Mouse (Mus musculus) megakaryocyte-erythroid progenitor cell, adult 5-6 weeks (primary cell): ENCODE results near the gene Mical2. TPM values are rescaled to one million over a fixed set of nuclear protein-coding genes. Genes with fewer than 3 reads are reported as not detected.

Experiments used
- ATAC-seq: replicated peaks from 2 replicates; pipeline ENCODE4 v1.8.0; 2016; ENCODE audit warnings: mild to moderate bottlenecking, inconsistent platforms; ENCODE audit not compliant: severe bottlenecking, poor library complexity, low FRiP score, low TSS enrichment
- total RNA-seq, 2 experiments: library from RNA; stranded (forward) in 1 of 2; stranded (reverse) in 1 of 2; fragments of 200-1000, 215-1000 nt in 1 of 2; fragments of >200 nt in 1 of 2; fragmentation: Nextera tagmentation in 1 of 2; gene quantifications; 2 replicates each; pipeline ENCODE4 v1.2.3; 2014 to 2017

Gene Mical2
- total RNA-seq, 2 experiments from 2014 or later: 0.47 TPM; not detected in 1

DNA sequence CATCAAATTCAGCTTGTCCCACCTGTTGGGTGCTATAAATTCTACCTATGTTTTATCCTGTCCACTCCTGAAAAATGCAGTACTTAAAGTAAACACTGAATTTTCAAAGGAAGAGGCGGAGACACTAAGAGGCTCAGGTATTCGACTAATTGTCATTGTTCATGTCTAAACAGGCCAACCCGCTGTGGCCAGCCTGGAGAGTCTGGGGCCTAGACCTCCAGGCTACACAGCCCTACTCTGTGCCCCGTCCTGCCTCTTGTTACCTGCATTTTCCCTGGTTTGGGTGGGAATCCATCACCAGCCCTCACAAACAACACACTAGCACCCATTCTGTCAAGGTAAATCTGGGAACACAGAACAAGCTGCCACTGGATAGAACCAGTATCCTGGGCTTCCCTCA, 191.9 kb downstream of the Mical2 start:
- ATAC-seq: no peak

DNA sequence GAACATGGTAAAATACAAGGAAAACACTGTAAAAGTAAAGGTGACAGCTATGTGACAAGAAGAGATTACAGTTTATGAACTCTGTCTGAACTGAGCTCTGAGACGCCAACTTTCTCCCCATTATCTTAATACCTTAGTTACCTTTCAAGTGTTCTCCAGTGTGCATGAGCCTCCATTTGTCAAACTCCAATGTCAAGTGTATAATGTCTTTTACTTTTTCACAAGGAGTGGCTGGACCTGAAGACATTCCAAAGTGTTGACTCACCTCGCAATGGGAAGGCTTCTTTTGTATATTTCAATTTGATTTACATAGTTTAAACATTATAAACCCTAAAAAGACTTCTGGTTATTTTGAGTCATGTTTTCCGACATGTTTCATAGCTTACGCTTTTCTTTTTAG, 197.8 kb downstream of the Mical2 start:
- no peak for ATAC-seq

DNA sequence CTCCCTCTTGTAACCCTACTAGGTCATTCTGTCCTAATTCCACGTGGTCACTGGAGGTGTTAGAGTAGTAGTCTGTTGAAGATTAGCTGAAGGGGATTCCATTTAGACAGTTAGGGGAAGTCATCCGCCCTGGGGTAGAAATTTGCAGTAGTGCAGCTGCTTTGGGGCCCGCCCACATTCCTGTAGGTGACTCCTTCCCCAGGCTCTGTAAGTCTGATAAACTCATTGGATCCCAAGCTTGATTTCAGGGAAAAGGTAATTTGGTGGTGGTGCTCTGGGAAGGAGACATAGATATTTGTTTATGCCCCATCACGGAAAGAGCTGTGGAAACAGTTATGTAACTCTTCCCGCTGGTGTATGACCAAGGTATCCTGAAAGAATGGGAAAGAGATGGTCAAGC, 201.2 kb downstream of the Mical2 start:
- ATAC-seq: no peak

DNA sequence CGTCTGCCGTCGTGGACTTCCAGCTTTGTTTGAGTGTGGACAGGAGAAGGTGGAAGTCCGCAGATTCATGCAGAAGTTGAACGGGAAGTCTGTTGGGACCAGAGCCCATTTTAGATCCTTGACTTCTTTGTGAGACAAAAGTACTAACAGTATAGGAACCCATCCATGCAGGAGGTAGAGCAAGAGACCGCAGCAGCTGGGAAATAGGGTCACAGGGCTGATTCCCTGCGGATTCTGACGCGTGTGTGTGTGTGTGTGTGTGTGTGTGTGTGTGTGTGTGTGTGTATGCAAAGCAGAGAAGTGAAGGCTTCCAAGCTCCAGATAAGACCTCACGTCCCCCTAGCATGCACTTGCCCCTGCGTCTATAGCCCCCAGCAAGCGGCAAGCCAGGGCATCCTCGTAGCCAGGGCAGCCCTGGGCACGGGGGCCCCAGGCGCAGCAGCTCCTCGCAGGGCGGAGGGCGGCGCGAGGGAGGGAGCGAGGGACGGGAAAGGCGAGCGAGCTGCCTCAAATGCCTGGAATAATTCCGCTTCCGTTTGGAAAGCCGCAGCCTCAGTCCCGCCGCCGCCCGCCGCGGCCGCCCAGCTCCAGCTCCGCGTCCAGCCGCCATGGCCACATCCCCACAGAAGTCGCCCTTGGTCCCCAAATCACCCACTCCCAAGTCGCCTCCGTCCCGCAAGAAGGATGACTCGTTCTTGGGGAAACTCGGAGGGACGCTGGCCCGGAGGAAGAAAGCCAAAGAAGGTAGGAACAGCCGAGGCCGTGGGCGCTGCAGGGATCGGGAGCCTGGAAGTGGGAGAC, 201.9 kb downstream of the Mical2 start, which contains the start of gene Parva:
Parva (plus strand) TSS at position 149 of the 801 bp plus-strand sequence.
- ATAC-seq: no peak

DNA sequence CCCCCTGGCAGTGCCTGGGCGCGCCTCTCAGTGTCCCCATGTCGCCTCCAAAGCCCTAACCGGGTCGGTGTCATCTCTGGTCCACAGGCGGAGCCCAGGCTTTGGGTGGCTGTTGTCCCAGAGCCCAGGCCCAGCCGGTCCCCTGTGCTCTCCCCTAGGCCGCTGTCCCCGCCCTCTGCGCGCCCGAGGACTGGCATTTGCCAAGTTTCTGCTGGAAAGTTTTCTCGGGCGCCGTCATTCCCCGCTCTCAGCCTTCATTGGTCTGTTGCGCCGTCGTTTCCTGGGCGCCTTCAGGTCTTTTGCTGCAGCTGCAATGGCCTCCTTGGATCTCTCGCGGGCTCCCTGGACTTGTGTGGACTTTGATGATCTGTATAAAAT, 202.5 kb downstream of the Mical2 start:
- no peak for ATAC-seq

DNA sequence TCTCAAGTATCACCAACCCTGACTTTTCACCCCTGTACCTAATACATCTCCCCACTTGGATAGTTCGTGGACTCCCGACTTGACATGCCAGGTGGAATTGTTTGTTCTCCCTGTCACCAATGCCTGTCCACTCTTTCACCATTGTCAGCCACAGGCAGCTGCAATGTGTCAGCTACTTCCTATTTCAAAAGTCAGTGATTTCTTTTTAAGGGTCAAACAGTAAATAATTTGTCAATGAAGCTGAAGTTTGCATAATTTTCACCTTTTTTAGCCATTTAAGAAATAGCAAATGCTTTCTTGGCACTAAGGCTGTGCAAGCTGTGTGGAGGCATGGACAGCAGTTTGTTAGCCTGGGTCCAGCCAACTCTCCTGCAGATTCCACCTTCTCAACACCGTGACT, 214.2 kb downstream of the Mical2 start:
- ATAC-seq: no peak

DNA sequence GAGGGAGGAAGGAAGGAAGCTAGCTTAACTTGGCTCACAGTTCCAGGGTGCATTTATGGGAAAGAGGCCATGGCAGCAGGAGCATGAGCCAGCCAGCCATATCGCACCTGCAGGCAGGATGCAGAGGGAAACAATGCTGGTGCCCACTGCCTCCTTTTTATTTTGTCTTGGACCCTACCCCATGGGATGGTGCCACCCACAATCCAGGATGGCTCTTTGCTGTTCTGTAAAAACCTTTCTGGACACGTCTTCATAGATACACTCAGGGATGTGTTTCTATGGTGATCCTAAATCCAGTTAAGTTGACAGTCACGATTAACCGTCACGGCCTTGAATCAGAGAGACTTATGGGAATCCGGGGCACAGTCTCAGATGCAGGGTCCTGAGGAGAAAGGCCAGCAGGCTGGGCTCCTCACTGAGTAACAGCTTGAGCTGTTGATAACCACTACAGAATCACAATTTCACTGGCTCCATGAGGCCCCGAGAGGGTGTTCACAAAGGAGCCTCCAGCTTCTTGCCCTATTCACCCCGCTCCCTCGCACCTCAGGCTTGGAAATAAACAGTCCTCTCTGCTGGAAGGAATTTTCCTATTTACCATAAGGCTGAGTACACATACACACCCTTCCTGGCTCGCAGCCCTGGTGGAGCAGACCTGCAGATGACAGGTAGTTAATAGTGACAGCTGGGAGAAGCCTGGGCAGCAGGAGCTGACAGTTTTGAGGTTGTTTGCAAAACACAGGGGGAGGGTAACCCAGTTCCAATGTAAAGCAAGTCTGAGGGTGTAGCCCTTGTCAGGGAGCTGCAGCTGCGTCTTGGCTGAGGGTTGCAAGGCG, 218.7 kb downstream of the Mical2 start:
- no peak for ATAC-seq

DNA sequence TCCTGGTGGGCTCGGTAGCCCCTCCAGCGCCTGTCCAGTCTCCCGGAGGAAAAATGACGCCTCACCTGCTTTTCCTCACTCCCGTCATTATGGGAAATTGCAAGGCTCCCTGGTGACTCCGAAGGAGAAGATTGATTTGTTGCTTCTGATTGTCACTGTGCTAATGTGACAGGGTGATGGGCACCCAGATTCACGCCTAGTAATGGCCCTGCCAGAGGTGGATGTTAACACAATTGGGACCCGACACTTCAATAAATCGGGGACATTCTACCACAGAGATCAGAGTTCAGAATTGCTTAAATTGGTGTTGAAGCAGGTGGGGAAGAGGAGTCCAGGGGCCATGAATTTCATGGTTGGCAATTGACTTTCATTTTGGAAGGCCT, 219.3 kb downstream of the Mical2 start:
- ATAC-seq: no peak

DNA sequence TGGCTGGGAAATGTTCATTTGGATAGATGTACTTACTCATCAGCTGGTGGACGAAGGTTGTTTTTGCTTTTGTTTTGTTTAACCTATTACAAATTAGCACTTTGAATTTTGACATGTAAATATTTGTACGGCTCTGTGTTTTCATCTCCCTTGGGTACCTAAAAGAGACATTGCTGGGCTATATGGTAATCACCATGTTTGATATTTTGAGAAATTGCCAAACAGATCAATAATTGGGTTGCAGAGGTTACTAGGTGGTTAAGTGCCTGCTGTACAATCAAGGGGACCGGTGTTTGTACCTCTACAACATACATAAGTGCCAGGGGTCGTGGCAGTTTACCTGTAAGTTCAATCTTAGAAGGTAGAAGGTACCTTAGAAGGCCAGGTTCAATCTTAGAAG, 220.8 kb downstream of the Mical2 start:
- ATAC-seq: no peak

DNA sequence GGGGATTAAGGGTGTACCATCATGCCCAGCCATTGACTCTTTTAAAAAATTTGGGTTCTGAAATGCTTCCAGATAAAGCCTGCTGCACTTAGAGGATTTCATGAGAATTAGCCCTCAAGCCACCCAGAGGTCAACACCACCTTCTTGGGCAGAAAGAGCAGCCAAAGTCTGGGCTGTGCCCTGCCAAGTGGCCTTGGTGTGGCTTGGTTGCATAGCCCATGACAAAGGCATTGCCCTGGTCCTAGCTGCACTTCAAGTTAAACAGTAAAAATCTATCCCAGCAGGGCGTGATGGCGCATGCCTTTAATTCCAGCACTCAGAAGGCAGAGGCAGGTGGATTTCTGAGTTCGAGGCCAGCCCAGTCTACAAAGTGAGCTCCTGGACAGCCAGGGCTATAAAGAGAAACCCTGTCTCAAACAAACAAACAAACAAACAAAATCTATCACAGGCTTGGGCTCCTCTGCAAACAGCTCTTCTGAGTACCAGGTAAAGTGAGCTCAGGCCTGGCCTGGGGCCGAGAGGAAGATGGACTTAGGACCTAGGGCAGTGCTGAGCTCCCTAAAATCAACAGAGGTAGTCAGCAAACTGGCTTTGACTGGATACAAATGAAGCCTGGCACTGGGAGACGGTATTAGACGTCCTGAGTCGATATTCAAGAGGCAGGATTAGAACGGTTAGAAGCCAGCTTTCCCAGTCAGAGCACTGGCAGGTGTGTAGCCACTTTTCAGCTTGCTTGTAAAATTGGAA, 224.5 kb downstream of the Mical2 start:
- no peak for ATAC-seq

DNA sequence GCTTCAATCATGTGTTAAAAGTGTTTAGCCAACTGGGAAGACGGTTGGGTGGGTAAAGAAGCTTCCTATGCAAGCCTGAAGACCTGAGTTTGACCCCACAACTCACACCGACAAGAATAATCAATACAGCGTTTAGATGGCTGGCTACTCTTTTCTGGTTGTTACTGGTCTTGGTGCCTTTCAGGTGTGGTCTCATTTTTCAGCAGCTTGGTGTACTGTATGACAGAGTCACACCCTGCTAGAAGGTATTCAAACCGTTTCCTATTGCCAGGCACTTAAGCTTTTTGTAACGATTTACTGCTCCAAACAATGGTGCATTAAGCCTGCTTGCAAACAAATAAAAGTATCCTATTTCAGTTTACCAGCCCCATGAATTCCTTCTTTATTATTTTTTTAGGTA, 226.8 kb downstream of the Mical2 start:
- no peak for ATAC-seq

DNA sequence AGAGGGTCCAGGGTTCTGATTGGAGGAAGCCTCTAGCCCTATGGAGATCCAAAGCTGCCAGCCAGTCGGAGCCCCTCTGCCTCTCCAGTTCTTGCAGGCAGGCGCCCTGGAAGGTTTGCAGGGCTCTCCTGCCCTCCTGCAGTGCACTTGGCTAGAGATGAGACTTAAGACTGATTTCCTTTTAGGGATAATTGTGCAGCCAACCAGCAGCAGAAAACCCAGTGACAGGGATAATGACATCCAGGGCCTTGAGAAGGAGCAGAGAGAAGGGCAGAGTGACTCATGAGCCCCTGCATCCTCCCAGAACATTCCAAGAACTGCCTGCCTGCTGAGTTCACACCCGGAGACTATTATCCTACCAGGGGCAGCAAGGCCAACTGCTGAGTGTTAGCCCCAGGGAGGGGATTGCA, 228.2 kb downstream of the Mical2 start:
- no peak for ATAC-seq

DNA sequence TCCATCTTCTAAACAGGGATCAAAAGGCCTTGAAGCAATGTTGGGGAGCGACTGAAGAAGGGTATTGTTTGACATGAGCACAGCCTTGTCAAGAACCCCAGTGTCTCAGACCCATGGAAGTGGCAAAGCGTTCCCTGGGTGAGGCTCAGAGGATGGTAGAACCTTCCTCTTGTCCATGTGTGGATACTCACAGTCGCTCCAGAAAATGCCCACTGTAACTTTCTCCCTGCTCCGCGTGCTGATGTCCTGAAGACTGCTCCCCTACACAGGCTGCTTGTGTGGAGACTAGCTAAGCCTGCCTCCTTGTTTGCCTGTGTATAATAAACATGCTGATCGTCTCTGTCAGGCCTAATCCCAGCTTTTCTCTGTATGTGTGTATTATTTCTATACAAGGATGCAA, 228.7 kb downstream of the Mical2 start:
- ATAC-seq: no peak

DNA sequence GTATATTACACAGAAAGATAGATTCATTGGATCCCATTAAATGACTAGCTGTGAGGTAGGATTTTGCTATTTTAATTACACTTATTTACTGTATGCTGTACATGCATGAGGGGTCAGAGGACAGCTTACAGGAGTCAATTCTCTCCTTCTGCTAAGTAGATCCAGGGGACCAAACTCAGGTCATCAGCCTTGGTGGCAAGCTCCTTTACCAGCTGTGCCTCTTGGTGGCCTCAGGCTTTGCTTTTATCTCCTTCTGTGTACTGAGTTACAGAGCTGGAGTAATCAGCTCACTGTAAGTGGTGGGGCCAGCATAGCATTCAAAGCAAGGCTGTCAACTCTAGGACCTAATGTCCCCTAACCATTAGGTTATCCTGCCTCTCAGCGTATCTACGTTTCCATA, 229.3 kb downstream of the Mical2 start:
- ATAC-seq: no peak

DNA sequence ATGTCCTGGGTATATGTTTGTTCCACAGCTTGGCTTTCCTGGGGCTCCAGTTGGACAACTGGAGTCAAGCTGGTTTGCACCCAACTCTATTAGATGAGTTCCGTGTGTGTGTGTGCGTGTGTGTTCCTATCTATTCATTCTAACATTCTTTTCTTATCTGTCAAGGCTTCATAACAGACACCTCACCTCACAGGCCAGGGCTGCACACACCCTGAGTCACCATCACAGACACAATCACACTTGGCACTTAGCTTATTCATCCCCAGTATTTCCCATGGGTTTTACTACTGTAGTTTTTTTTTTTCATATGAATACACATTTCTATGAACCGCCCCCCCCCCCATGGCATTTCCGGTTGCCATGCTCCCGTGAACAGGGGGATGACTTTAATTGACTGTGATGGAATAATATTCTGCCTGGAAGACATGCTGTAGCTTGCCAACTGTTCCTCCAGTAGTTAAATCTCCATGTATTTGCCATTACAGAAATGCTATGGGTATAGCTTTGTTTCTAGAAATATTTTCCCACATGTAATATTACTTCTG, 230.0 kb downstream of the Mical2 start:
- ATAC-seq: no peak

DNA sequence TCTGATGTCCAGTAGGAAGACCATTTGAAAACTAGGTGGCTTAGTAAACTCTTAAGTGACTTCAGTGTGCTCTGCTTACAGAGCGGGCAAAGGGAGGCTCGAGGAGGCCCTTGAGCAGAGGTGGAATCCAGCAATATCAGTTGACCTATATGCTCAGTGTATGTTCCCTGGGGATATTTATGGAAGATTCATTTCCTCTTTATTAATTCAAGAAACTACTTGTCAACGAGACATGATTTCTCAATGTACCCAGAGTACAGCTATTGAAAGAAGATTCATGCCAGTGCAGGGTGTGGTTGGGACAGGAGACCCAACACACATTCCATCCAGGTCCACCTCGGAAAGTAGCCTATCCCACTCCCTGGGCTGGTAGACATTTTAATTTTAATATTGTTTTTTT, 231.7 kb downstream of the Mical2 start:
- no peak for ATAC-seq

DNA sequence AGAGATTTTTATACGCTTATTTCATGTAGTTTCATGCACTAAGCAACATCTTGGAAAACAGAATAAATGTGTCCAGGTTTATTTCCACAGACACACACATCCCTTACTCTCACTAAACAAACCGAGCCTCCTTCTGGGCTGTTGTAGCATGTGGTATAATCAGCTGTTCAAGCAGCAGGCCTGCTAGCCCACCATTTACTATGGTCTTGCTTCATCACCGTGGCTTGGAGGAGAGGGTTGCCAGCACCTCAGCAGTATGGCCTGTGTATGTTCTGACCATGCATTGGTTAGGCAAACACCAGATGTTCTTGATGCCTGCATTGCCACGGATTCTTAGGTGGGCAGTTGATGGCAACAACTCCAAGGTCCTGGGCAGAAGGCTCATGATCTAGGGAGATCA, 232.3 kb downstream of the Mical2 start:
- ATAC-seq: no peak

DNA sequence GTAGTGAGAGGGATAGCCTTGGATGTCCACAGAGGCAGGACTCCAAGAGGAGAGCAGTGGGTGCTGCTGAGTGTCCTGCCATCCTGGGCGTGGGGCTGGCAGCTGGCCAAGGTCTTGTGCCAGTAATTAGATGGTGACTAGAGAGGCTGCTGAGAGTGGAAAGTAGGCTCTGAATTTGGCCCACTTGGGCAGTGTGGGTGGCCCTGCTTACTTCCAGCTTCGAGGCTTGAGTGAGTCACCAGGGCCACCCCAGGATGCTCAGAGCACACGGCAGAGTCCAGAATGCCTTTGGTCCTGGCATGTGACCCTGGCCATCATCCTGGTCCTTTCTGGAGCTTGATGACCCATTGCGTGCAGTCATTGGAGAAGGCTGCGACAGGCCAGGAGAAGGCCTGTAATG, 232.8 kb downstream of the Mical2 start:
- no peak for ATAC-seq
